Mouse (Mus musculus) testis, postnatal 14 days (tissue): ENCODE results near the gene Galm.

Experiments
- DNase-seq: peaks from one replicate; pipeline ENCODE4 v3.0.0; 2021; ENCODE audit warnings: low spot score

The Galm gene

GRCm38 (mm10) chr17:80127331-80128251, at the start of gene Galm:
Gene Galm, plus strand, starts transcription at chr17:80127471.
- peak; percentile 44 for DNase-seq

DNA sequence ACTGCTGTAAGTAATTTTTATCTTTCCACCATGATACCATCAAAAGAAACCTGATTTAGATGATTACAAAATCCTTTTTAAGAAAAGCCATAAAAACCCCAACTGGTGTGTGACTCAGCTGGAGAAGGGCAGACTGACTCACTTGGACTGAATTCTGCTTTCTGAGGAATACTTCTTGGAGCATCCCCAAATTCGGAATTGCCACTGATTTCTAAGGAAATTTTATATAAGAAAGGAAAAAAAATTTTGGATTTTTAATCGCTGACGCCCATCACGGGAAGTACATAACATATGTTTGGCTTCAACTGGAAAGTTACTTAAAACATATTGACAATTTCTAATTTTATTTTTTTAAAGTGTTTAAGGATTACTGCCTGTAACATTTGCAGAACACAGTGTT, 48.5 kb upstream of the Galm start:
- no peak for DNase-seq

DNA sequence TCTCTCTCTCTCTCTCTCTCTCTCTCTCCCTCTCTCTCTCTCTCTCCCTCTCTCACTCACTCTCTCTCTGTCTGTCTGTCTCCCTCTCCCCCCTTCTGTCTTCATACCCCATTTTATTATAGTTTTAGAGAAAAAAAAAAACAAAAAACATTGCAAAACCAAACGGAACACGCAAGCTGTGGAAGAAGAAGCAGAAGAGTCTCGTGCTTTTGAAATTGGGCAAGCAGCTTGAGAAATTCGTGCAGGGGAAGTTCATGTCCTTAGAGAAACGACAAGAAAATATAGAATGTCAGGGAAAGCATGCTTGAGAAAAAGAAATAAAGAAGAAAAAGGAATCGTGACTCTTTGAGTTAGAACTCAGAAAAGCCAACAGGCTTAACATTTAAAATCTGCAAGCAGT, 44.0 kb upstream of the Galm start:
- DNase-seq = no peak

GRCm38 (mm10) chr17:80084424-80084823, 42.8 kb upstream of the Galm start:
- no peak for DNase-seq

DNA sequence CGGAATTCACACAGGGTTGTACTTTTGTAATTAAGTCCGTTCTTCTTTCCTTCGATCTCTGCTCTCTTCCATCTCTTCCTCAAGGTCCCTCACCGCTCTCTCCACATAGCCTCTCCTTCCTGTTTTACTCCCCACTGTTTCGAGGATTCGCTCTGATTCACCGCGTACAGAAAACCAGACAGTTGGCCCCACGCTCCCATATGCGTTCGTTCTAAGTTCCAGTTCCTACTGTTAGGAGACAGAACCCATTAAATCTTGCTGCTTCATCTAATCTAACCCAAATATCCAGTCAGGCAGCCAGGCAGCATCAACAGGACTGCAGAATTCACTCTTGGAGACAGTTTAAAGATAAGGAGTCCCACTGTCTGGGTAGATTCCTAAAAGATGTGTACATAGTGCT, 40.7 kb upstream of the Galm start:
- no peak for DNase-seq

GRCm38 (mm10) chr17:80088168-80088567, 39.1 kb upstream of the Galm start:
- no peak for DNase-seq

DNA sequence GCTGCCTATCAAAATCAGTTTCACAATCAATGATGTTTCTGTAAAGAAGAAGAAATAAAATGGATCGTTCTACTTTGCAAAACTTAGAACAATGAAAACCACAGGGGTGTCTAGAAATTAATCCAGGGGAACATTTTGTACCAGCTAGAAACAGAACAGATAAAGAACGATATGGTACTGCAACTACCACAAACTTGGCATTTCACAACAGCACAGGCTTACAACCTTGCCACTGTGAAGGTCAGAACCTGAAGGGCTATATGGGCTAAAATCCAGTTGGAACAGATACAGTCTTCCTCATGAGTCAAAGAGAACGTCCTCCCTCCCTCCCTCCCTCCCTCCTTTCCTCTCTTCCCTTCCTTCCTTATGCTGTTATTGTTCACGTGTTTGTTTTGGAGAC, 36.7 kb upstream of the Galm start:
- peak; percentile 51 for DNase-seq

DNA sequence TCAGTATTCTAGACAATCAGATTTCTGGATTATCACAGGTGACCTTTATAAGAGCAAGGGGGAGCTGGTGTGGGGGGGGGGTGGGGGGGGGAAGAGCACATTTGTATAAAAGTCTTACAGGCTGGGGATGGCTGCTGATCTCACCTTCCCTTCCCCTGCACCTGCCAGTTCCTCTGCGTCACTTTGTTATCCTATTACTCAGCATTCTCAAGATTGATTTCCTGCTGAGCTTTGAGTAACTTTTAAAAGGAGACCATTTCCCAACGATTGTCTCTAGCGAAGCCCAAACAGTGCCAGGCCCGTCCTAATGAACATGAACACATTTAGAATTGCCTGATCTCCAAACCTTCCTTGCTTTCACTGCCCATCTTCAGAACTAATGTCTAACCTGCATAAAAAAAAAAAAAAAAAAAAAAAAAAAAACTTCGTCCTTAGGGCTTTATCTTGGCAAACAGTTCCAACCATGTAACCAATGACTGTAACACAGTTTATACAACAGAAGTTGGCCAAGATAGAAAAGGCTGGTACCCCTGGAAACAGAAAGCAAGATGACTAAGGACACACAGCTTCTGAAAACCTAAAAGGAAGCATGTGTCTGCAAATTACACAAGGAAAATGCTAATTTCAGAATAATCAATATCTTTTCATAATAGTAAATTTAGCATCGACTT, 35.3 kb upstream of the Galm start:
- DNase-seq = no peak

DNA sequence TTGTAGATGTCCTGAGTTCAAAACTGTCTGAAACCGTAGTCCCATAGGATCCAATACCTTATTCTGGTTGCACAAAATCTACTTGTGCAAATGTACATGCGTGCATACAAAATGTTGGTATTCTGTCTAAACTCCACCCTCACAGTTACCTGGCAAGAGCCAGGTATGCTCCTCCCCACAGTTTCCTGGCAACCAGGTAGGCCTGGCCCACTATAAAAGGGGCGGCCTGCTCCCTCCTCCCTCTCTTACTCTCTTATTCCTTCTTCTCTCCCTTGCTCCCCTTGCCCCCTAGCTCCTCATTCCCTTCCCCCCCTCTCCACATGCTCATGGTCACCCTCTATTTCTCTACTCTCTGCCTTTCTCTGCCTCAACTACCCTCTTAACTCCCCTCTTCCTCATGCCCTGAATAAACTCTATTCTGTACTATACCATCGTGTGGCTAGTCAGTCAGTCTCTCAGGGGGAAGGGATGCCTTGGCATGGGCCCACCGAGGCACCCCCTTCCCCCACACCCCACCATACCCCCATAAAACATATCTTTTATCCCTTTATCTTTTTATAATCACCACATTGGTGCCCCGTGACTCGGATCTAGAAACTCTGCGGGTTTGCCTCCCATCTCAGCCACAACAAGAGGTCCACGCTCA, 31.9 kb upstream of the Galm start:
- no peak for DNase-seq

DNA sequence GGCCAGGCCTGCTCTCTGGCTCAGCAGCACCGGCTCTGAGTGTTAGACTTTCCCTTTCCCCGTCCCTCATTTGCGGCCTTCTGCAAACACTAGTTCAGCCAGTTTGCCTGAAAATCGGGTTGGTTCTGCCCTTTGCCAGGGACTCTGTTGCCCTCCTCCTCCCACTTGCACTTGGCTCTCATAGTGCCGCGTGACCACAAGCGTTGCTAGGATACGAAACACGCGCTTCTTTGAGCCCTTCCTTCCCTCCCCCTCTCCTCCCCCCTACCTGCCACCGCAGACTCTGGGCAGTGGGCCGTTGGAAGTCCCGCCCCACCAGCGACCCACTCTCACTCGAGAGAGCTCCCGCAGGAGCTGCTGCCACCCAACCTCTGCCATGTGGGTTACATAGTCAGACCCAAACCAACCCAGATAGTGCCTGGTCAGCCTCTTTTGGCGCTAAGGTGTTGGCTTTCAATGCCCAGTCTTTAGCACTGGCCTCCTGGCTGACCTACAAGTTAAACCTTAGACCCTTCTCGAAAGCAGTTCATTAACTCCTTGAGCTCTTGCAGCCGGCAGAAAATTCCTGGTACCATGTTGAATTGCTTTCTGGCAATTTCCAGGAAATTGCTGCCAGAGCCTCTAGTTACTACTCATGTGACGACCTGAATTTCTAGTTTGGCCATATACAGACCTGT, 31.1 kb upstream of the Galm start:
- peak; percentile 67 for DNase-seq

GRCm38 (mm10) chr17:80096720-80097114, 30.6 kb upstream of the Galm start:
- DNase-seq = no peak

- DNase-seq = no peak
Observed at GRCm38 (mm10) chr17:80097221-80097620, 30.1 kb upstream of the Galm start.

- DNase-seq = no peak
Observed at GRCm38 (mm10) chr17:80099823-80100222, 27.4 kb upstream of the Galm start.

GRCm38 (mm10) chr17:80105348-80105978, 21.8 kb upstream of the Galm start:
- DNase-seq = no peak

DNA sequence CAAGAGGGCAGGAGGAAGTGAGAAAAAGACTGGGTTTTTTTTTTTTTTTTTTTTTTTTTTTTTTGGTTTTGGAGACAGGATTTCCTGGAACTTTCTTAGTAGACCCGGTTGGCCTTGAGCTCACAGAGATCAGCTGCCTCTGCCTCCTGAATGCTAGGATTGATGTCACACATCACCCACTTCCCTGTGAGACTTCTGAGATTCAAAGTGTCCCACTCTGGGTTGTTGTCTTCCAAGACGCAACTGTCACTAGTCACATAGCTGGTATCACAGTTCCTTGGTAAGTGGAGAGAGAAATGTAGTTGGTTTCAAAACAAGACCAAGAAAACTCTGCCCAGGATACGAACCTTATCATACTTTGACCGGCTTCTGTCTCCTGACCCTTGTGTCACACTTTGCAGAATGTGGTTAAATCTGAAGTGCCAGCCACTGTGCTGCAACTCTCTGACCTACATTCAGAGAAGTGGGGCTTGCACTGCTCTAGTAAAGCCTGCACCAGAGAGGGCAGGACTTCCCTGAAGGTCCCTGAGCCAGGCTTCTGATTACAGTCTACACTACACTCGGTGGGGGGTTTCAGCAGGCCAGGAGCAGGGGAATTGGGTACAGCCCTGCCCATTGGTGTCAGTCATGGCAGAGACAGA, 14.5 kb upstream of the Galm start:
- no peak for DNase-seq

- DNase-seq = no peak
Observed at GRCm38 (mm10) chr17:80113468-80113867, 13.8 kb upstream of the Galm start.

DNA sequence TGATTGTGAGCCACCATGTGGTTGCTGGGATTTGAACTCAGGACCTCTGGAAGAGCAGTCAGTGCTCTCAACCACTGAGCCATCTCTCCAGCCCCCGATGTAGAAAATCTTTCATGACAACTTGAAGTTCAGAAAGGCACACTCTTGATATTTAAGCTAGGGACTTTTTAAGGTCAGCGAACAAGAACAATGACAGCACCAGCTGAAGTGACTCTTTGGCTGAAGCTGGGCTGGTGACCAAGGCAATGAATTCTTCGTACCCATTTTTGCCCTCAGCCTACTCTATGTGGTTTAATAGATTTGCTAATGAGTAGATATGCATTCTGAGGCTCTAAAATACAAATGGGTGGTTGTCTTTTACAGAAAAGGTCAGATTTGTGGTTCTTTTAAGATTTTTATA, 6.9 kb upstream of the Galm start:
- no peak for DNase-seq

GRCm38 (mm10) chr17:80121833-80122232, 5.4 kb upstream of the Galm start:
- no peak for DNase-seq

DNA sequence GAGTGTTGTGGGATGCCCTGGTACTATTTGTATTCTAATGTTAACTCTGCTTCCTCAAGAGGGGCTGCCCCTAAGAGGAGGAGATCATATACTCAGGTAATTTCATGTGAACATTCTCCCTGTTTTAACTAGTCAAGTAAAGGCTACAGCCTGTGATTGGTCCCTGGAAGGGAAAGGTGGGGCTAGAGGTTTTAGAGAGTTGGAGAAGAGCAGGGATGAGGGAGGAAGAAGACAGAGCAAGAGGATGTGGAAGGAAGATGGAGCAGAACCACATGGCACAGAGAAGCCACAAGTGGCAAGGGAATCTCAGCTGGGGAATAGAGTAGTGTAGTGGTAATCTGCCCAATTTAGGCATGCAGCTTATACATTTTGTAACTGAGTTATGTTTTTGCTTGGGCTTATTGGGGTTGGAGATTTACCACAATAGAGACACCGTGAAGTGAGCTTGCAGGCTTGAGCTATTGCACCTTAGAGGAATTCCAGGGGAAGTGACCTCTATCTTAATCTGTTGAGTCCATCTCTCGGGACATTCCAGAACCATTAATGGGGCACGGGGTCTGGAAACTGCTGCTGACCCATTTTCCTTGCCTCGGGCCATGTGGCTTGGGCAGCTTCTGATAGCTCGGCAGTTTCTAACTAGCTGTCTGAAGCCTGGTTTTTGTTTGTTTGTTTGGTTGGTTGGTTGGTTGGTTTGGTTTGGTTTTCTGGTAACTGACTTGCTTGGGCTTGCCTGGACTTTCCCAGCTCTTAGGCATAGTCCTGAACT, 2.1 kb upstream of the Galm start:
- DNase-seq = no peak

- no peak for DNase-seq
Observed at GRCm38 (mm10) chr17:80126166-80126565, 1.1 kb upstream of the Galm start.
